Mouse (Mus musculus) embryonic facial prominence, embryonic 15.5 days (tissue): ENCODE results near the gene Cmtm3. TPM values are rescaled to one million over a fixed set of nuclear protein-coding genes. Genes with fewer than 3 reads are reported as not detected.

Experiments used
- ATAC-seq: fragments of 200-750 bp; cut with Nextera tagmentation; 2 replicates; pipeline ENCODE4 v1.8.0; 2017; ENCODE audit warnings: low read depth, moderate TSS enrichment; ENCODE audit not compliant: insufficient number of reproducible peaks, low FRiP score, low TSS enrichment
- H3K27ac ChIP-seq: fragments of 300-500 bp; sonication (generic); replicated peaks from 2 replicates; pipeline ENCODE4 v1.5.1; 2015; ENCODE audit warnings: mild to moderate bottlenecking, inconsistent platforms
- H3K27me3 ChIP-seq: fragments of 300-500 bp; sonication (generic); 2 replicates; pipeline ENCODE4 v1.6.1; 2015; ENCODE audit warnings: inconsistent platforms
- H3K36me3 ChIP-seq: fragments of 300-500 bp; sonication (generic); 2 replicates; pipeline ENCODE4 v1.6.1; 2015; ENCODE audit warnings: mild to moderate bottlenecking, inconsistent platforms
- H3K4me1 ChIP-seq: fragments of 300-500 bp; sonication (generic); 2 replicates; pipeline ENCODE4 v1.6.1; 2015; ENCODE audit warnings: inconsistent platforms
- H3K4me2 ChIP-seq: fragments of 300-500 bp; sonication (generic); replicated peaks from 2 replicates; pipeline ENCODE4 v1.6.1; 2015; ENCODE audit warnings: mild to moderate bottlenecking, inconsistent platforms
- H3K4me3 ChIP-seq: fragments of 300-500 bp; sonication (generic); replicated peaks from 2 replicates; pipeline ENCODE4 v1.5.1; 2015; ENCODE audit warnings: mild to moderate bottlenecking, inconsistent platforms
- H3K9ac ChIP-seq: fragments of 300-500 bp; sonication (generic); 2 replicates; pipeline ENCODE4 v1.6.1; 2015; ENCODE audit warnings: inconsistent platforms
- H3K9me3 ChIP-seq: fragments of 300-500 bp; sonication (generic); replicated peaks from 2 replicates; pipeline ENCODE4 v1.6.1; 2016; ENCODE audit warnings: inconsistent platforms
- WGBS: fragments of 180-500 bp; shearing (Covaris S2); methylation state at CpG from one replicate; pipeline ENCODE4 v1.1.7; 2015; 5-methylcytosine and 5-hydroxymethylcytosine counted together
- polyA plus RNA-seq: library from polyadenylated mRNA; unstranded; fragments of >200 nt; fragmentation: Nextera tagmentation; extraction: Ambion mirVana; gene quantifications from 2 replicates; pipeline ENCODE4 v1.2.1, GENCODE M21; 2015

Gene Cmtm3
- polyA plus RNA-seq, 1 experiment from 2014 or later, result 175 TPM

DNA sequence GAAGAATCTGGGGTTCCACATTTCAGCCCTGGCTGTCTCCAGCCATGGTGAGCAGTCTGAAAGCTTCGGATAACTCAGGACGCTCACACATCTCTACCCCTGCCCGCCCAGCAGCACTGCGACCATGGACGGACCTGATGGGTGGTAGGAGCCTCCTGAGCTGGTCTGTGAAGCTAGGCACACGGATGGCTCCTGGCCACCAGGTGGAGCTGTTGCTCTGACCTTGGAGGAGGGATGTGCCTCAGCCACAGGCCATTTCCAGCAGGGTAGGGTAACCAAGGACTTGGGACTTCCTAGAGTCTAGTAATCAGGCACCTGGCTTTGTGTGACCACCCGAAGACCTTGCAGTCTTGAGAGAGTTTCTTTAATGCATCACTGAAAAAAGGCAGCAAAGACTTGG lies 4.7 kb downstream of the Cmtm3 start:
- Histone ChIP-seq H3K4me2 (no peak overlapping the region), H3K27me3 (no peaks in the 10 kb centered on the region)

DNA sequence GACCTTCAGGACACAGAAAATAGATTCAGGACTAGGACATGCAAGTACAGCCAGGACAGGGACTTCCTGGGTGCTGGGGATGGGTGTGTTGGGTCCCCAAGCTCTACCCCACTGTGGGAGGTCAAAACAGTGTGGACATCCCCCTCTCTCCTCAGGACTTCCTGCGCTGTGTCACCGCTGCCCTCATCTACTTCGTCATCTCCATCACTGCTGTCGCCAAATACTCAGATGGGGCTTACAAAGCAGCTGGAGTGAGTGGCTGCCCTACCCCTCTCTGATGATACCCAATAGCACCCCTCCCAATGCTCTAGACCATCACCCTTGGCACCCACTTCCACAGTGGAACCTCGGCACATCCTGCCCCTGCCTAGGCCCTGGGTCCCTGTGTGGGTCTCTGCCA lies 5.4 kb downstream of the Cmtm3 start:
- Histone ChIP-seq H3K4me2 (no peak overlapping the region), H3K4me1 (peaks cover 23% of the 10 kb centered on the region), H3K27ac (no peak overlapping the region), H3K9me3 (no peaks in the 10 kb centered on the region), H3K9ac (no peak overlapping the region), H3K36me3 (peaks cover 35% of the 10 kb centered on the region), H3K27me3 (no peaks in the 10 kb centered on the region), H3K4me3 (no peak overlapping the region)
- no peak for ATAC-seq
- 87% methylated on average over 5 of the region's 5 CpGs for WGBS

More for the DNA sequence above, 4.7 kb downstream of the Cmtm3 start:
- peaks cover 35% of the 10 kb centered on the region for H3K36me3 ChIP-seq
- no peak overlapping the region for H3K9ac ChIP-seq
- 22% methylated on average over 7 of the region's 7 CpGs for WGBS
- H3K4me1 ChIP-seq, result peaks cover 29% of the 10 kb centered on the region
- no peak overlapping the region for H3K27ac ChIP-seq
- H3K9me3 ChIP-seq, result no peaks in the 10 kb centered on the region
- no peak overlapping the region for H3K4me3 ChIP-seq
- ATAC-seq, result peak; percentile 21; the same call in 1 of the 2 replicates

DNA sequence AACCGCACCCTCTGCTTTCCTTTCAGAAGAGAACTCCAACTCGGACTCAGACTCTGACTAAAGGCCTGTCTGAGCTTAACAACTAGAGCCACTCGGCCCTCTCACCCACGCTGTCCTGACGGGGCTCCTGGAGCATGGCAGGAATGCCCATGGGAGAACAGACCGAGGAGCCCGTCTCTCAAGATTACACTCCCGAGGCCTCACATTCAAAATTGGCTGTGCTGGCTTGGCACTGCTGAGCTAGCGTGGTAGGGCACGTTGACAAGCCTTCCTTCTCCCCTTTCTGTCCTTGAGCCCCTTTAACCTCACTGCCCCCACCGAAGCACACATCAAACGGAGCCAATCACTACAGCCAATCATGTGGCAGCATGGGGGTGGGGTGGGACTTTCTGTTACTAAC lies 7.5 kb downstream of the Cmtm3 start:
- Histone ChIP-seq H3K27ac (no peak overlapping the region), H3K36me3 (peaks cover 35% of the 10 kb centered on the region), H3K27me3 (no peaks in the 10 kb centered on the region), H3K9me3 (no peaks in the 10 kb centered on the region), H3K9ac (no peak overlapping the region), H3K4me1 (peaks cover 15% of the 10 kb centered on the region), H3K4me3 (no peak overlapping the region), H3K4me2 (no peak overlapping the region)
- ATAC-seq, result no peak
- 60% methylated on average over 12 of the region's 12 CpGs for WGBS

DNA sequence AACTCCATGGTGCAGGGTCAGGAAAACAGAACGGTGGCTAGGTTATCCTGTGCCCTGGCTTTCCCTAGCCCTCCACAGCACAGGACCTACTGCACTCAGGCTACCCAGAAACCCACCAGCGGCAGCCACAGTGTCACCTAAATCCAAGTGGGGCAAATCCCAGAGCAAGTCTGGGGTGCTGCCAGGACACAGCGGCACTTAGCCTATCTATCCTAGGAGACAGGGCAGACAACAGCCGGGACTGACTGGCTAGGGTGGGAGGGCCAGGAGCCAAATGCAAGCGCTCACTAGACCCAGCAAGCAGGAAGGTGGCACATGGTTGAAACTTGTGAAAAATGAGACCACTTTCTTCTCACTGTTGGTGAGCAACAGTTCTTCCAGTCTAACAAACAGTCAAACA lies 9.8 kb downstream of the Cmtm3 start:
- 72% methylated on average over 5 of the region's 5 CpGs for WGBS
- H3K27ac ChIP-seq, result no peak overlapping the region
- ATAC-seq, result no peak
- H3K9ac ChIP-seq, result no peak overlapping the region
- peaks cover 33% of the 10 kb centered on the region for H3K36me3 ChIP-seq
- no peaks in the 10 kb centered on the region; the same call in 1 of the 2 replicates for H3K4me1 ChIP-seq
- no peaks in the 10 kb centered on the region for H3K27me3 ChIP-seq
- no peaks in the 10 kb centered on the region for H3K9me3 ChIP-seq
- H3K4me2 ChIP-seq, result no peak overlapping the region
- no peak overlapping the region for H3K4me3 ChIP-seq

DNA sequence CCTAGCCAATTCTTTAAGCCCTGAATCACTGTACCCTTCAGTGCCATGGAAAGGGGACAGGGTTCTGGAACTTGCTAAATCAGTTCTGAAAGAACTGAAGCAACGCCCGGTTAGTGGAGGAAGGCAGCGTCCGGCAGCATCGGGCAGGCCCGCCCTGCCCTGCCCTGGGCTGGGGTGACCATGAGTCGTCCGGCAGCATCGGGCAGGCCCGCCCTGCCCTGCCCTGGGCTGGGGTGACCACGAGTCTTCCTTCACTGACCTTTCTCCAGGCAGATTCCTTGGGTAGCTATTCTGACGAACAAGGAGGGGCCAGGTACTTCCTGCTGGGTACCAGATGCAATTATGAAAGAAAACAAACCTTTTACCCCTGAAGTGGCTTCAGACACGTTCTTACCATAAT lies 10.8 kb downstream of the Cmtm3 start:
- Histone ChIP-seq H3K36me3 (peaks cover 38% of the 10 kb centered on the region), H3K4me2 (no peak overlapping the region), H3K9me3 (no peaks in the 10 kb centered on the region), H3K4me3 (no peak overlapping the region), H3K27me3 (no peaks in the 10 kb centered on the region), H3K9ac (no peak overlapping the region), H3K4me1 (no peaks in the 10 kb centered on the region), H3K27ac (no peak overlapping the region)
- no peak for ATAC-seq
- 67% methylated on average over 13 of the region's 13 CpGs for WGBS

DNA sequence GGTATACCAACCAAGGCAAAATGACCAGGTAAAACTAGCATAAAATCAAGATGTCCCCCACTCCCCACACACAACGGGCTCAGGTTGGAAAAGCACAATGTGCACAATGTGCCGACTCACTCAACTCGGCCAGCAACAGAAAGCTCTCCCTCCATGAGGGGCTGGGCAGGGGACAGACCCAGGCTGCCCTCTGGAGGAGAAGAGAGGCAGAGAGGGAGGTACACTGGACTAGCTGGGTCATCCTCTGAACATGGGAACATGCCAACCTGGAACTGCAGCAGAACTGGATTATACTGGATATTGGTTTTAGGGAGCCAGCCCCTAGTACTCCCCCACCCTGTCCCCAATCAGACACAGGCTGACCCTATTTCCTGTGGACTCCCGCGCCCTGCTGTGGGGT lies 14.0 kb downstream of the Cmtm3 start:
- Histone ChIP-seq H3K4me3 (no peak overlapping the region), H3K27ac (no peak overlapping the region), H3K27me3 (no peaks in the 10 kb centered on the region), H3K4me1 (no peaks in the 10 kb centered on the region), H3K9me3 (no peaks in the 10 kb centered on the region), H3K9ac (no peak overlapping the region), H3K36me3 (peaks cover 29% of the 10 kb centered on the region), H3K4me2 (no peak overlapping the region)
- ATAC-seq, result no peak
- 64% methylated on average over 5 of the region's 5 CpGs for WGBS

DNA sequence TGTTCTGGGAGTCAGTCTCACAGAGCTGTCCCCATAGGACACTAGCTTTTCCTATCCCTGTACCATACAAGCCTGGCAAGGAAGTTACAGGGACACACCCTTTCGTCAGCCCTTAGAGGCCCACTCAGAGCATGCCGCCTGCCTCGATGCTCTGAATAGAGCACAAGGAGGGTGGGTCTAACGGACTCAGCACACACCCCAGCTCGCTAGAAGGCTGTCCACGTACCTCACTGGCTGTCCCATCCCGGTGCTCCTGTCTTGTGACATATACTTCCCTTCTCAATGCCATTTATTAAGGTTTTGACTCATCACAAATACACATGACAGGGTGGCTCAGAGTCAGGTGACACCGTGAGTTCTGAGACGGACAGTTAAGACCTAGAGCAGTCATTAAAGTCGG lies 15.3 kb downstream of the Cmtm3 start:
- peaks cover 29% of the 10 kb centered on the region for H3K36me3 ChIP-seq
- H3K27me3 ChIP-seq, result no peaks in the 10 kb centered on the region

DNA sequence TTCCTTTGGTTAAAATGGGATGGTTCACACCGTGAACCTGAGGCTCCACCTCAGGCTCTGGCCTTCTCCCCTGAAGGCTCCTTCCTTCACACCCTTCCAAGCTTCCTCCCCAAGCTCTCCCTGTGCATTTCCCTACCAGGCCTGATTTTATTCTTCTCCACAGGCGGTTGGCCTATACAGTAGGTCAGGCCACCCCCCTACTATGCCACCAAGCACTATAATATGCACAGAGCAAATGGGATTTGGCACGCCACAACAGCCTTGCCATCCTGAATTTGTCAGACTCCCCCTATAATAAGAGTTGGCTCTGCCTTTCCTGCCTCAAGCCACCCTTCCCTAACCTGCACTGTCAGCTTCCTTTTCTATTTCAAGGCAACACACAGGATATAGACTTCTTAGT lies 19.4 kb downstream of the Cmtm3 start:
- ATAC-seq, result no peak
- Histone ChIP-seq H3K36me3 (peaks cover 28% of the 10 kb centered on the region), H3K4me1 (peaks cover 10% of the 10 kb centered on the region), H3K27ac (no peak overlapping the region), H3K9ac (no peak overlapping the region), H3K4me3 (no peak overlapping the region), H3K27me3 (no peaks in the 10 kb centered on the region), H3K9me3 (no peaks in the 10 kb centered on the region), H3K4me2 (no peak overlapping the region)
- 89% methylated on average over 3 of the region's 3 CpGs for WGBS

More for the DNA sequence above, 15.3 kb downstream of the Cmtm3 start:
- Histone ChIP-seq H3K9me3 (no peaks in the 10 kb centered on the region), H3K4me1 (peaks cover 5% of the 10 kb centered on the region), H3K9ac (no peak overlapping the region), H3K4me3 (no peak overlapping the region), H3K4me2 (no peak overlapping the region), H3K27ac (no peak overlapping the region)
- 84% methylated on average over 10 of the region's 10 CpGs for WGBS
- ATAC-seq, result no peak

DNA sequence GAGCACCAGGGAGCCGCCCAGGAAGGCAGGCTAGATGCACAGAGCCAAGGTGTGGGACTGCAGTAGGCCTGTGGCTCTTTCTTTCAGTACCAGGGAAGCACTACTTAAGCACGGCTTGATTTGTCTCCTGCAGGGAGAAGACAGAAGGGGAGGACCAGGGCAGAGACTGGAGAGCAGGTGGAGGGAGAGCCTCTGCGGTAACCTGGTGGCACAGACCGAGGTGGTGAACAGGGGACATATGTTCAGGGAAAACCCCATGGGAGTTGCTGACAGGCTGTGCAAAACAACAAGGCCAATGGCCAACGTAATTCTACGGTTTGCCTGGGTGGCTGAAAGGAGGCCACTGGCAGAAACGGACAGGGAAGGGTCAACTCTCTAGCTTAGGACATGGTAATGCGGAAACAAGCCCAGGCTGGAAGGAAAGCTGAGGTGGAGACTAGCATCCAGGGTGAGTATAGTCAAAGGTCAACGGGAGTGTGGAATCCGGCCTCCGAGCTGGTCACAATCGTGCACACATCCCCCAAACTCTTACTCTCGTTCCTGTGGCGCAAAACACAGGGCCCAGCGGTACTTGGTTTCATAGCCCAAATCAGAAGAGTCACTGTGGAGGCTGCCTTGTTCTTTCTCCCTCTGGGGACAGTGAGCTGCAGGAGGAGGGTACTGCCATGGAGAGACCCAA lies 20.7 kb downstream of the Cmtm3 start:
- H3K9me3 ChIP-seq, result no peaks in the 10 kb centered on the region
- no peak overlapping the region for H3K4me3 ChIP-seq
- no peak overlapping the region for H3K27ac ChIP-seq
- peaks cover 10% of the 10 kb centered on the region for H3K4me1 ChIP-seq
- H3K4me2 ChIP-seq, result no peak overlapping the region
- ATAC-seq, result no peak
- peaks cover 15% of the 10 kb centered on the region for H3K36me3 ChIP-seq
- no peaks in the 10 kb centered on the region for H3K27me3 ChIP-seq
- no peak overlapping the region for H3K9ac ChIP-seq
- 65% methylated on average over 15 of the region's 15 CpGs for WGBS

DNA sequence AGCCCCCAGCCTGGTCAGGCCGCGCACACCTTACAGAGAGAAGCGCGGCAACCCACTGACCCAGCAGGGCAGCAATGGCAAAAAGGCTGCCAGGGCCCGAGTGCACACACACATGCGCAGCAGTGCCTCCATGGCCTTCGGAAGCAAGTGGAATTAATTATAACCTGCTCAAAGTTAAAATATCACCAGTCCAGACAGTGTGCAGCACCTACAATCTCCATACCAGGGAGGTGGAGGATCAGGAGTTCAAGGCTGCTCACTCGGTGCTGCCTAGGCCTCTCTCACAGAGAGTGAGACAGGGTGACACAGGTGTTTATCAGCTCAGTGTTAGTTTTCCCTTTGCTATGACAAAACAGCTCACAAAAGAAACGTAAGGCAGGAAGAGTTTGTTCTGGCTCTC lies 26.5 kb downstream of the Cmtm3 start:
- Histone ChIP-seq H3K4me1 (peaks cover 17% of the 10 kb centered on the region), H3K36me3 (no peaks in the 10 kb centered on the region), H3K4me2 (no peak overlapping the region), H3K27ac (no peak overlapping the region), H3K4me3 (no peak overlapping the region), H3K9me3 (no peaks in the 10 kb centered on the region), H3K9ac (no peak overlapping the region), H3K27me3 (no peaks in the 10 kb centered on the region)
- no peak for ATAC-seq
- 85% methylated on average over 9 of the region's 9 CpGs for WGBS

DNA sequence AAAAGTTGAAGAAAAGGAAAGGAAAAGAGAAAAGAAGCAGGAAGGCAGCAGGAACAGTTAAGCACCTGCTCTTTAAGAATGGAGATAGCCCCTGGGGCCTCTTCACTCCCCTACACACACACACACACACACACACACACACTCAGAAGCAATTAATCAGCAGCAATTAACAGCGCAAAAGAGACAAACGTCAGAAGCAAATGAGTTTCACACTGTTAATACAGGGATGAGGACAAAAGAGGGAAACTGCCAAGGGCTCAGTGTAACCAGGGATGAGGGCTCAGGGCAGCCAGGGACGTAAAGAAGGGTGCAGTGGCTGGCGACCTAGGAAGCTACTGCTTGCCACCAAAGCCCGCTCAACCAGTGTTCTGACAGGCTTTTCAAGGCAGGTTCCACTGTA lies 28.2 kb downstream of the Cmtm3 start:
- ATAC-seq, result no peak
- no peaks in the 10 kb centered on the region for H3K27me3 ChIP-seq
- WGBS, result 58% methylated on average over 5 of the region's 5 CpGs

DNA sequence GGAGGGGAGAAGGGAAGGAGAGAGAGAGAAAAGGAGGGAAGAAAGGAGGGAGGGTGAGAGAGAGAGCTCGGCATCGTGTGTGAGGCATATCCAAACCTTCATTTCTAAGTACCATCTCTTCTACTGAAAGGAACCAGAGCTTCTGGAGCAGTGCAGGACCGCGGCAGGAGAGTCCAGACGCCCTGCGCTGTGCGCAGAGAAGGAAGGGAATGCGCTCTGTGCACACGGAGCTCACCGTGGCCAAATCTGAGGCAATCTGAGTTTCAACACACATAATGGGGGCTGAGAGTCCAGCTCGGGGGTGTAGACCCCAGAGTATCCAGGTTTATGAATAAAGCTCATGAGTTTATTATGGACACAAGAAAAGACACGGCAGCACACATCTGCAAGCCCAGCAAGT lies 30.4 kb downstream of the Cmtm3 start:
- WGBS, result 77% methylated on average over 12 of the region's 12 CpGs

More for the DNA sequence above, 28.2 kb downstream of the Cmtm3 start:
- H3K9me3 ChIP-seq, result no peaks in the 10 kb centered on the region
- H3K36me3 ChIP-seq, result no peaks in the 10 kb centered on the region
- H3K4me3 ChIP-seq, result no peak overlapping the region
- peaks cover 17% of the 10 kb centered on the region for H3K4me1 ChIP-seq
- no peak overlapping the region for H3K27ac ChIP-seq
- no peak overlapping the region for H3K9ac ChIP-seq
- H3K4me2 ChIP-seq, result no peak overlapping the region

More for the DNA sequence above, 30.4 kb downstream of the Cmtm3 start:
- peaks cover 25% of the 10 kb centered on the region for H3K4me1 ChIP-seq
- no peak overlapping the region for H3K4me3 ChIP-seq
- no peaks in the 10 kb centered on the region for H3K27me3 ChIP-seq
- no peak overlapping the region for H3K9ac ChIP-seq
- no peak overlapping the region for H3K27ac ChIP-seq
- ATAC-seq, result no peak
- no peaks in the 10 kb centered on the region for H3K36me3 ChIP-seq
- no peaks in the 10 kb centered on the region for H3K9me3 ChIP-seq
- no peak overlapping the region for H3K4me2 ChIP-seq
